Mouse (Mus musculus) erythroblast, embryonic 14.5 days (primary cell): ENCODE results near the gene Jmjd8. TPM values are rescaled to one million over a fixed set of nuclear protein-coding genes. Genes with fewer than 3 reads are reported as not detected.

Experiments
- H3K27me3 ChIP-seq: 2 replicates; pipeline ENCODE4 v1.6.1; 2012; ENCODE audit warnings: inconsistent platforms; ENCODE audit not compliant: control insufficient read depth
- H3K36me3 ChIP-seq: 2 replicates; pipeline ENCODE4 v1.6.1; 2012; ENCODE audit warnings: mild to moderate bottlenecking, inconsistent platforms; ENCODE audit not compliant: control insufficient read depth
- H3K4me1 ChIP-seq: 2 replicates; pipeline ENCODE4 v1.6.1; 2012; ENCODE audit warnings: inconsistent platforms; ENCODE audit not compliant: control insufficient read depth
- H3K4me3 ChIP-seq: replicated peaks from 2 replicates; pipeline ENCODE3; 2012; ENCODE audit warnings: moderate library complexity, mild to moderate bottlenecking, inconsistent platforms
- H3K9me3 ChIP-seq: 2 replicates; pipeline ENCODE4 v1.6.1; 2012; ENCODE audit warnings: low read length, inconsistent platforms, mixed read lengths; ENCODE audit not compliant: control insufficient read depth
- GATA1 ChIP-seq: IDR thresholded peaks from 2 replicates; pipeline ENCODE4 v1.6.1; 2012; ENCODE audit warnings: low read length, inconsistent platforms, mixed read lengths
- TAL1 ChIP-seq: IDR thresholded peaks from 3 replicates; pipeline ENCODE4 v1.6.1; 2012; ENCODE audit warnings: low read length, inconsistent platforms, mixed read lengths
- polyA plus RNA-seq: library from polyadenylated mRNA; stranded (reverse); fragments of >175 nt; gene quantifications from 2 replicates; pipeline ENCODE4 v1.2.3, GENCODE M21; 2012

The Jmjd8 gene
- polyA plus RNA-seq, 1 experiment, result 0.31 TPM

- Histone ChIP-seq H3K4me3 (no peak overlapping the region), H3K36me3 (peaks cover 56% of the 10 kb centered on the region), H3K27me3 (no peaks in the 10 kb centered on the region), H3K9me3 (no peaks in the 10 kb centered on the region), H3K4me1 (peaks cover 58% of the 10 kb centered on the region)
- TF ChIP-seq GATA1 (no peak), TAL1 (no peak)
Measured at GRCm38 (mm10) chr17:25879261-25879660, 50.6 kb downstream of the Jmjd8 start.

- H3K4me1 ChIP-seq, result peaks cover 53% of the 10 kb centered on the region
- TF ChIP-seq TAL1 (no peak), GATA1 (no peak)
- no peaks in the 10 kb centered on the region for H3K27me3 ChIP-seq
- no peaks in the 10 kb centered on the region for H3K9me3 ChIP-seq
- peaks cover 61% of the 10 kb centered on the region for H3K36me3 ChIP-seq
- no peak overlapping the region for H3K4me3 ChIP-seq
Measured at GRCm38 (mm10) chr17:25879750-25880149, 51.1 kb downstream of the Jmjd8 start.

- H3K4me3 ChIP-seq, result no peak within 1 kb of the TSS
- H3K36me3 ChIP-seq, result peaks cover 65% of the 10 kb centered on the region
- TF ChIP-seq TAL1, result no peak
- TF ChIP-seq GATA1, result no peak
- H3K9me3 ChIP-seq, result no peaks in the 10 kb centered on the region
- no peaks in the 10 kb centered on the region for H3K27me3 ChIP-seq
- peaks cover 48% of the 10 kb centered on the region for H3K4me1 ChIP-seq
Measured at GRCm38 (mm10) chr17:25880196-25880910, 51.7 kb downstream of the Jmjd8 start, which contains the start of gene Wfikkn1. Wfikkn1 (minus strand) TSS chr17:25880858.

DNA sequence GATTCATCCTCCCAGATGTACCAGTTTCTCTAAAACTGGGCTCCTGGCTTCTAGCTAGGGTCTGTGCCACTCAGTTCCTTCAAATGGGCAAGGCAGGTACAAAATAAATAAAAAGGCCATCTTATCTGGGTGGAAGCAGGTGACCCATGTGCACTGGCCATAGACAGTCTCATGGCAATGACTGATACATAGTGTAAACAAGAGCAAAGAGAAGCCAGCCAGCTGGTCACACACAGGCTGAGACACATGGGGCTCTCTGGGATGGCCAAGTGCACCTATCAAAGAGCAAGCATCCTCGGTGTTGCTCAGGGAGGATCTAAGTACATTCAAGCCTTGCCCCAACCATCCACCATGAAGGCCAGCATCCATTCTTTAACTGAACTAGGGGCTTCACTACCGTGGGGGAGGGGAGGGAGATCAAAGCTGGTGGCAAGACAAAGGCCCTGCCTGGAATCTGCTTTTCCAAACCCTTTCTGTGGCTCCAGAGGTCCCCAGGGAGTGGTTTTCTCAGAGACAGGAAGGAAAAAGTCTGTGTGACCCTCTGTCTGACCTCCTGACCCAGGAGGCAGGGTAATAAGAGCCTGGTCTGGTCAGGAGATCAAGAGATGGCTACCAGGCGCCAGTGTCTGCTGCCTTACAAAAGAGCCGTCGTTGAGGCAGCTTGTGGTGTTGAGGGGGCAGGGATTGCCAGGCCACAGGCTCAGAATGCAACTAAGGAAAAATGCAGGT lies 52.4 kb downstream of the Jmjd8 start:
- no peak for TF ChIP-seq GATA1
- no peak for TF ChIP-seq TAL1
- Histone ChIP-seq H3K36me3 (peaks cover 66% of the 10 kb centered on the region), H3K4me1 (peaks cover 44% of the 10 kb centered on the region), H3K9me3 (no peaks in the 10 kb centered on the region), H3K27me3 (no peaks in the 10 kb centered on the region), H3K4me3 (no peak overlapping the region)

Other genes with a start within 250 kb of the Jmjd8 start
- gene Lmf1, start 249.8 kb upstream of the Jmjd8 start, polyA plus RNA-seq, result 0.91 and 1.0 TPM in 2 replicates
- gene Gng13, start 111.7 kb upstream of the Jmjd8 start, polyA plus RNA-seq, result not detected in 2 replicates
- gene Chtf18, start 101.4 kb upstream of the Jmjd8 start, polyA plus RNA-seq, result 15.6 and 20.0 TPM in 2 replicates
- 3.2 and 4.0 TPM in 2 replicates for gene Rpusd1, start 101.2 kb upstream of the Jmjd8 start, polyA plus RNA-seq
- gene Mslnl, start 92.8 kb upstream of the Jmjd8 start, polyA plus RNA-seq, result not detected in 2 replicates
- not detected in 2 replicates for gene Msln, start 74.5 kb upstream of the Jmjd8 start, polyA plus RNA-seq
- 2.0 TPM in 2 replicates for gene Narfl, start 55.1 kb upstream of the Jmjd8 start, polyA plus RNA-seq
- gene Haghl, start 43.2 kb upstream of the Jmjd8 start, polyA plus RNA-seq, result 0.46 and 0.59 TPM in 2 replicates
- not detected in 2 replicates for gene Ccdc78, start 42.3 kb upstream of the Jmjd8 start, polyA plus RNA-seq
- 2.8 and 3.7 TPM in 2 replicates for gene Fam173a, start 36.0 kb upstream of the Jmjd8 start, polyA plus RNA-seq
- gene AC134908.4, start 33.2 kb upstream of the Jmjd8 start, polyA plus RNA-seq, result not detected in 2 replicates
- gene Metrn, start 31.7 kb upstream of the Jmjd8 start, polyA plus RNA-seq, result 7.2 and 7.4 TPM in 2 replicates
- not detected in 2 replicates for gene Fbxl16, start 19.8 kb upstream of the Jmjd8 start, polyA plus RNA-seq
- gene Wdr24, start 5.2 kb upstream of the Jmjd8 start, polyA plus RNA-seq, result 0.32 and 0.68 TPM in 2 replicates
- gene Stub1, start 4.5 kb downstream of the Jmjd8 start, polyA plus RNA-seq, result 10.1 and 10.6 TPM in 2 replicates
- 0.22 and 0.54 TPM in 2 replicates for gene Rhbdl1, start 8.4 kb downstream of the Jmjd8 start, polyA plus RNA-seq
- 0.68 and 1.1 TPM in 2 replicates for gene Gm20683, start 12.9 kb downstream of the Jmjd8 start, polyA plus RNA-seq
- 17.7 and 19.8 TPM in 2 replicates for gene Rhot2, start 16.0 kb downstream of the Jmjd8 start, polyA plus RNA-seq
- gene Wdr90, start 32.6 kb downstream of the Jmjd8 start, polyA plus RNA-seq, result 1.9 and 3.6 TPM in 2 replicates
- gene Mcrip2, start 39.9 kb downstream of the Jmjd8 start, polyA plus RNA-seq, result 3.7 and 4.0 TPM in 2 replicates
- gene Mettl26, start 46.2 kb downstream of the Jmjd8 start, polyA plus RNA-seq, result 6.4 and 8.3 TPM in 2 replicates
- gene Wfikkn1, start 52.0 kb downstream of the Jmjd8 start, polyA plus RNA-seq, result 0.17 and 0.18 TPM in 2 replicates
- 0.68 and 1.0 TPM in 2 replicates for gene Rab40c, start 90.9 kb downstream of the Jmjd8 start, polyA plus RNA-seq
- gene Pigq, start 116.1 kb downstream of the Jmjd8 start, polyA plus RNA-seq, result 164 and 218 TPM in 2 replicates
- 2.9 and 3.4 TPM in 2 replicates for gene Nhlrc4, start 116.1 kb downstream of the Jmjd8 start, polyA plus RNA-seq
- 0.25 TPM in 2 replicates for gene A930017K11Rik, start 123.7 kb downstream of the Jmjd8 start, polyA plus RNA-seq
- 6.2 and 6.3 TPM in 2 replicates for gene Capn15, start 156.9 kb downstream of the Jmjd8 start, polyA plus RNA-seq
- gene Rab11fip3, start 240.7 kb downstream of the Jmjd8 start, polyA plus RNA-seq, result 0.23 and 0.36 TPM in 2 replicates